Mouse (Mus musculus) CD4-positive helper T cell, adult 2 months (primary cell): ENCODE measurements around the gene Lsm11.

Experiments used
- DNase-seq: peaks from one replicate; pipeline ENCODE4 v3.0.0-alpha.2; 2012; ENCODE audit warnings: low read depth, missing footprints, low spot score

Gene Lsm11

DNA sequence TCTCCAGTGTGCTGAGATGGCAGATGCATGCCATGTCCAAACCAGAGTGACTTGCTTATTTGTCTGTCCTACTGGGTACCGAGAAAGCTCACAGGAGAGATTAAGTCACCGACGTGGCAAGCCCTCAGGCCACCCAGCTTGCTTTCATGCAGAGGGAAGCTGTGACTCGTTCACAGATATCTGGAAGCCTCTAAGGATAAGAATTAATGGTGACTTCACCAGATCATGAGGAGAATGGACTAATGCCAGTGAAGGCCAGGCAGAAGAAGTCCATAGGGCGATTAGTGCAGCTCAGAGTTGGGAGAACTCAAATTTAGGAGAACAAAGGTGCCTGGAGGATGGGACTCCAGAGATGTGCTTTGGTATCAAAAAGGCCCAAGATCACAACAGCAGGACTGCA lies 17.3 kb downstream of the Lsm11 start:
- DNase-seq: no peak

GRCm38 (mm10) chr11:45926640-45927082 lies 18.1 kb downstream of the Lsm11 start:
- peak; percentile 84 for DNase-seq

GRCm38 (mm10) chr11:45925436-45925835 lies 19.3 kb downstream of the Lsm11 start:
- DNase-seq: no peak

GRCm38 (mm10) chr11:45921480-45921898 lies 23.2 kb downstream of the Lsm11 start:
- DNase-seq: no peak

GRCm38 (mm10) chr11:45921026-45921425 lies 23.7 kb downstream of the Lsm11 start:
- no peak for DNase-seq

- DNase-seq: no peak
These were observed 25.9 kb downstream of the Lsm11 start for GRCm38 (mm10) chr11:45918836-45919235.

DNA sequence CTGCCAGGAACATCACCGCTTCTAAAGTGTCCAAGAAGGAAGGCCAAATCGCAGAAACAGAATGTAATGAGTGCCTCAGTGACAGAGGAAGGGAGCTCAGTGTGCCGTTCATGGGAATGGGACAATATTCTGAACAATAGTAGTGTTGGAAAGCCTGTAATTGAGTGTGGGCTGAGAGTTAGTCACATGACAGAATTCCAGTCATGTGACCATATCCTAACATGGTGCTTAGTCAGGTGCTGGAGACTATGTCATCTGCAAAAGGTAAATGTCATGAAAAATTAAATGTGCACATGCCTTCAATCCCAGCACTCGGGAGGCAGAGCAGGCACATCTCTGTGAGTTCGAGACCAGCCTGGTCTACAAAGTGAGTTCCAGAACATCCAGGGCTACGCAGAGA lies 26.7 kb downstream of the Lsm11 start:
- DNase-seq: no peak

GRCm38 (mm10) chr11:45916196-45916595 lies 28.5 kb downstream of the Lsm11 start:
- DNase-seq: no peak

DNA sequence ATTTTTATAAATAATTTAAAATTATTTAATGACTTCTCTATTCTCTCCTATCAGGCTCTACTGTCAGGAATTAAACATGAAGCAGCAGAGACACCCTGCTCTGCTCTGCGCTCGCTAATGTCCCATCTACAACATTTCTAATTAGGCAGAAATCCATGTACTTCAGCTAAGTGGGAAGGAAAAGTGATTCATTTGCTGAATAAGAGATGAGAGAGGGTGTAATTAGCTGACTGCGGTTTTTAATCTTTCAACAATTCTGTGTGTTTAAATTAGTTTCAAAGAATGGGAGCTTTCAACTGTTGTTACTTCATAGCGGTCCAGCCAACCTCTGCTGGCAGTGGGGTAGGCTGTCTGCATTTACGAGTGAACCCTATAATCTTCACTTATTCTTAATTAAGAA lies 34.0 kb downstream of the Lsm11 start:
- DNase-seq: no peak

DNA sequence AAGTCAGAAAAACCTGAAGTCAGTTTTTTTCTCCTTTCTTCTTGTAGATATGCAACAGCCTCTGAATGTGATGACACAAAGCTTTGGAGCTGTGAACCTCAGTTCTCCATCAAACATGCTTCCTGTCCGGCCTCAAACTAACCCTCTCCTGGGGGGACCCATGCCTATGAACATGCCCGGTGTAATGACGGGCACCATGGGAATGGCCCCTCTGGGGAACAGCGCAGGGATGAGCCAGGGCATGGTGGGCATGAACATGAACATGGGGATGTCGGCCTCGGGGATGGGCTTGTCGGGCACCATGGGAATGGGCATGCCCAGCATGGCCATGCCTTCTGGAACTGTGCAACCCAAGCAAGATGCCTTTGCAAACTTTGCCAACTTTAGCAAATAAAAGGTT lies 35.8 kb downstream of the Lsm11 start:
- DNase-seq: no peak

- no peak for DNase-seq
These were observed 36.7 kb downstream of the Lsm11 start for GRCm38 (mm10) chr11:45908070-45908469.

GRCm38 (mm10) chr11:45907301-45907700 lies 37.4 kb downstream of the Lsm11 start:
- DNase-seq: no peak

DNA sequence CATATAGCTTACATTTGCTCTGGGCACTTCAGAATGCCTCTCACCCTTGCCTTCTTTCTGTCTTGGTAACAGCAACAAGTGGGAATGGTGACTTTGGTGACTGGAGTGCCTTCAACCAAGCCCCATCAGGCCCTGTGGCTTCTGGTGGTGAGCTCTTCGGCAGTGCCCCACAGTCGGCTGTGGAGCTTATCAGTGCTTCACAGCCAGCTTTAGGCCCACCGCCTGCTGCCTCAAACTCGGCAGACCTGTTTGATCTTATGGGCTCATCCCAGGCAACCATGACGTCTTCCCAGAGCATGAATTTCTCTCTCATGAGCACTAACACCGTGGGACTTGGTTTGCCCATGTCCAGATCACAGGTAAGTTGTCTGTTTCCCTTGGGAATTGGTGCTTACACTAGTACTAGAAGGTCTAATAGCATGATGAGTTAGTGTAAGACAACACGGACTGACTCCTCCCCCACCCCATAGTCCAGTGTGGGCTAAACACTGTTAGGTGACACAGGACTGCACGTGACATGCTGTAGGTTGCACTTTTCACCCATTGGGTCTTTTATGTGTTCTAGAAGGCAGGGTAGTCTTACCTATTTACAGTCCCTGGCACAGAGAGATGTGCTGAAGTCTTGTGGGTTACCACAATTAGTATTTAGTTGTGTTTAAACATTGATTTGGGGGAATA lies 38.5 kb downstream of the Lsm11 start:
- DNase-seq: no peak

GRCm38 (mm10) chr11:45900233-45901015 lies 44.3 kb downstream of the Lsm11 start:
- DNase-seq: no peak

GRCm38 (mm10) chr11:45897392-45897791 lies 47.3 kb downstream of the Lsm11 start:
- DNase-seq: no peak

GRCm38 (mm10) chr11:45892861-45893360 lies 51.8 kb downstream of the Lsm11 start:
- DNase-seq: no peak

DNA sequence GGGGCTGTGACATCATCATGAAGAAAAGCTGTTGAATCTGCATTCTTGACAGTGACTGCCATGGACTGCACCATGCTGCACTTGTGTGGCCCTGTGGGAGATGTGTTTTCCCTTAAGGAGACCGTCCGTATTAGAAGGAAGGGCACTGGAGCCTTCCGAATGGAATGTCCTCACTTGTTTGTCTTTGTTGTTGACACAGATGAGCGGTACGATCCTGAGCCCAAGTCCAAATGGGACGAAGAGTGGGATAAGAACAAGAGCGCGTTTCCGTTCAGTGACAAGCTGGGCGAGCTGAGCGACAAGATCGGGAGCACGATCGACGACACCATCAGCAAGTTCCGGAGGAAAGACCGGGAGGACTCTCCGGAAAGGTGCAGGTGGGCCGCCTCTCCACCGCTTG lies 54.3 kb downstream of the Lsm11 start:
- no peak for DNase-seq

DNA sequence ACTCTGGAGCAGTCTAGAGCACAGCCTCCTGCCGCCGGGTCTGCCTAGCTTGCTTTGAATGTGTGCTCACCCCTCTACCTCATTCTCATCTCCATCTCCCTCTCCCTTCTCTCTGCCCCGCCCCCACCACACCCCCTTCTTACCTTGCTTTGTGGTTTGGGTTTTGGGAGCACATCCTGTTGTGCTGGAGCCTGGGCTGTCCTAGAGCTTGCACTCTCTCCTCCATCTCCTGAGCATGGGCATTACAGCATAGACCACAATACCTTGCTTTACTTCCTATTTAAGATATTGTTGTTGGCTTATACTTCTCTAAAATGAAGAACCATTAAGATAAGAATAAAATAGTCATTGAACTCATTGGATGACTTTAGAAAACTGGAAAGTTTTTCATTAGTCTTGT lies 54.8 kb downstream of the Lsm11 start:
- DNase-seq: no peak

DNA sequence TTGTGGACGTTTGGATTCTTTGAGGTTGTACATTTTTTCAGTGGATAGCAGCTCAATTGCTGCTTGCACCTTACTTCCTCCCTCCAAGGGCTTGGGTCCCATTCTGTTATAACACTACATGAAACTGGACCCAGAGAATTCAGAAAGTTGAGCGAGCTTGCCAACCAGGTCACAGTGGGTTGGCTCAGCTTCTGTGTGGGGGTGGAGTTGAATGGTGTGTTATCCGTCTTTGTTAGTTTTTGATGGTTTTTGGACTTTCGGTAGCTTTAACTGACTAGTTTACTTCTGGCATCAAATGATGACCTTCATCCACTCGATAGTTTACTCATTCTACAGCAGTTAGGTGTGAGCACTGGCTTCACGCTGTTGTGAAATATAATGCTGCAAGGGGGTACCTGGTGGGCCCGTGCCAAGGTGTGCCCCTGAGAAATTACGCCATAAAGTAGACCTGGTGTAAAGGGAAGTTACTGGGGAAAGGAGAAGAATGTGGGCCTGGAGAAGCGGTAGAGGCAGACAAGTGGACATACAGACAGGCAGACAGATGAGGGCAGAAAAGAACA lies 56.2 kb downstream of the Lsm11 start:
- DNase-seq: no peak

DNA sequence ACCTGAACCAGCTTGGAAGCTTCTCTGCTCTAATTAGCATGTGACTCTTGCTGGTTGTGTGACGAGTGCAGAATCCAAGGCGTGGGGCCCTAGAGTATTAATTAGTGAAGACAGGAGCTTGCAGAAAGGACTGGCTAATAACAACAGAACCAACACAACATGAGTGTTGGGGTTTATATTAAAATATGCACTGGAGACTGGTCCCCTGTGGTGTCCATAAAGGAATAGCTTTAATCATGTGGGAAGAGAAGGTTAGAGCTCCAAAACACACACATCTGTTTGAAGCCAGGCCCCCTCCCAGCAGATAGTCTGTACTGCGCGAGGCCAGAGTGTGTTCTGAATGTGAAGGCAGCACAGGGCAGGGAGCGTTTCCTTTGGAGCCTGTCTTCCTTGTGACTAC lies 58.1 kb downstream of the Lsm11 start:
- no peak for DNase-seq

- no peak for DNase-seq
These were observed 59.0 kb downstream of the Lsm11 start for GRCm38 (mm10) chr11:45885606-45886230.

DNA sequence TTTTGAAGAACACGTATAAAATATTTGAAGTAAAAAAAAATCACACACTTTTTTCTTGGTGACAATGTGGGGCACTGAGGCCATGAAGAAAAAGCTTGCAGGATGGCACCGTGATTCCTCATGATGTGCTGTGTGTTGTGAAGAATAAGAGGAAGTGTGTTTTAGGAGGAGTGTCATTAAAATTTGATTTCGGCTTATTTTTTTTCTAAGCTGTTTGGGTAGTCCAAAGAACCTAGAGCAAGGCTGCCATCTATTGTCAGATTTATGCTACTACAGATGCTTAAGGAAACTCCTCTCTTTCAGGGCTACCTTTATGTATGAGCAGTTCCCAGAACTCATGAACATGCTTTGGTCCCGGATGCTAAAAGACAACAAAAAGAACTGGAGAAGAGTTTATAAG lies 60.7 kb downstream of the Lsm11 start:
- peak; percentile 69 for DNase-seq
